Mouse (Mus musculus) stomach, embryonic 15.5 days (tissue): ENCODE results near the gene Snn. TPM values are rescaled to one million over a fixed set of nuclear protein-coding genes. Genes with fewer than 3 reads are reported as not detected.

ENCODE experiments used
- ATAC-seq: fragments of 200-750 bp; cut with Nextera tagmentation; 2 replicates; pipeline ENCODE4 v1.8.0; 2017; ENCODE audit warnings: low read depth, moderate number of reproducible peaks, moderate TSS enrichment; ENCODE audit not compliant: insufficient read depth, low FRiP score
- H3K27ac ChIP-seq: fragments of 300-500 bp; sonication (generic); 2 replicates; pipeline ENCODE4 v1.5.1; 2015; ENCODE audit warnings: mild to moderate bottlenecking, inconsistent platforms
- H3K27me3 ChIP-seq: fragments of 300-500 bp; sonication (generic); replicated peaks from 2 replicates; pipeline ENCODE4 v1.6.1; 2015; ENCODE audit warnings: inconsistent platforms
- H3K36me3 ChIP-seq: fragments of 300-500 bp; sonication (generic); 2 replicates; pipeline ENCODE4 v1.6.1; 2015; ENCODE audit warnings: inconsistent platforms
- H3K4me1 ChIP-seq: fragments of 300-500 bp; sonication (generic); 2 replicates; pipeline ENCODE4 v1.6.1; 2015; ENCODE audit warnings: inconsistent platforms
- H3K4me2 ChIP-seq: fragments of 300-500 bp; sonication (generic); 2 replicates; pipeline ENCODE4 v1.6.1; 2015; ENCODE audit warnings: mild to moderate bottlenecking, inconsistent platforms
- H3K4me3 ChIP-seq: fragments of 300-500 bp; sonication (generic); replicated peaks from 2 replicates; pipeline ENCODE4 v1.5.1; 2015; ENCODE audit warnings: inconsistent platforms
- H3K9ac ChIP-seq: fragments of 300-500 bp; sonication (generic); 2 replicates; pipeline ENCODE4 v1.6.1; 2015; ENCODE audit warnings: inconsistent platforms
- H3K9me3 ChIP-seq: fragments of 300-500 bp; sonication (generic); 2 replicates; pipeline ENCODE4 v1.6.1; 2016; ENCODE audit warnings: inconsistent platforms
- WGBS: fragments of 180-500 bp; shearing (Covaris S2); methylation state at CpG from one replicate; pipeline ENCODE4 v1.1.7; 2015; 5-methylcytosine and 5-hydroxymethylcytosine counted together
- polyA plus RNA-seq: library from polyadenylated mRNA; unstranded; fragments of >200 nt; fragmentation: Nextera tagmentation; extraction: Ambion mirVana; gene quantifications from 2 replicates; pipeline ENCODE4 v1.2.1, GENCODE M21; 2015

The Snn gene
- polyA plus RNA-seq, 1 experiment from 2014 or later = 28.8 TPM

GRCm38 (mm10) chr16:11024841-11025240 lies 35.9 kb upstream of the Snn start:
- Histone ChIP-seq H3K9me3 (no peaks in the 10 kb centered on the region), H3K4me3 (no peak overlapping the region), H3K36me3 (no peaks in the 10 kb centered on the region), H3K4me2 (no peak overlapping the region), H3K27me3 (no peaks in the 10 kb centered on the region), H3K4me1 (no peaks in the 10 kb centered on the region), H3K27ac (no peak overlapping the region), H3K9ac (no peak overlapping the region)
- ATAC-seq = no peak
- WGBS = 77% methylated on average over 3 of the region's 3 CpGs

- Histone ChIP-seq H3K9me3 (no peaks in the 10 kb centered on the region), H3K27me3 (no peaks in the 10 kb centered on the region), H3K27ac (no peak overlapping the region), H3K4me1 (no peaks in the 10 kb centered on the region), H3K36me3 (no peaks in the 10 kb centered on the region), H3K4me3 (no peak overlapping the region), H3K4me2 (no peak overlapping the region), H3K9ac (no peak overlapping the region)
- ATAC-seq = no peak
- 77% methylated on average over 7 of the region's 7 CpGs for WGBS
Observed at GRCm38 (mm10) chr16:11028206-11028605, 32.5 kb upstream of the Snn start.

GRCm38 (mm10) chr16:11030844-11031243 lies 29.9 kb upstream of the Snn start:
- Histone ChIP-seq H3K36me3 (no peaks in the 10 kb centered on the region), H3K4me1 (no peaks in the 10 kb centered on the region; the same call in 1 of the 2 replicates), H3K4me3 (no peak overlapping the region), H3K9ac (no peak overlapping the region), H3K27ac (no peak overlapping the region), H3K4me2 (no peak overlapping the region), H3K9me3 (no peaks in the 10 kb centered on the region), H3K27me3 (no peaks in the 10 kb centered on the region)
- 78% methylated on average over 4 of the region's 4 CpGs for WGBS
- ATAC-seq = no peak

DNA sequence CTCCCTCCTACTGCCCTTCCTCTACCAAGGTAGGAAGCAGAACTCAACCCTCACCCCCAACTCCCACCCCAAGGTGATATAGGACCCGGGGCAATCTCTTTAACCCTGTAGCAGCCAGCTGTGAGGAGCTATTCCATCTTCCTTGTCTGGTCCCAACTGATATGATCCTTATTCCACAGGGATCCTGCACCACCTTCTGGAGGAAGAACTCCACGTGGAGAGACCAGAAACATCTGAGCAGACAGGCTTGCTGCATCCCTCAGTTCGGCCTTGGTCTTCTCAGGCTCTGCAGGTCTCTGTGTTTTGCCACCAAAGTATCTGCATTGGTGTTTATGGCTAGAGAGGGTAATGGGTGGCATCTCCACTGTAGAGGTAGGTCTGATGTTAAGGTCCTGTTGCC lies 29.4 kb upstream of the Snn start:
- H3K4me3 ChIP-seq = no peak overlapping the region
- no peak overlapping the region for H3K9ac ChIP-seq
- no peaks in the 10 kb centered on the region for H3K36me3 ChIP-seq
- no peak overlapping the region for H3K4me2 ChIP-seq
- WGBS = 57% methylated on average over 3 of the region's 3 CpGs
- no peaks in the 10 kb centered on the region for H3K27me3 ChIP-seq
- H3K27ac ChIP-seq = no peak overlapping the region
- no peaks in the 10 kb centered on the region for H3K9me3 ChIP-seq
- no peak for ATAC-seq
- H3K4me1 ChIP-seq = no peaks in the 10 kb centered on the region; the same call in 1 of the 2 replicates

DNA sequence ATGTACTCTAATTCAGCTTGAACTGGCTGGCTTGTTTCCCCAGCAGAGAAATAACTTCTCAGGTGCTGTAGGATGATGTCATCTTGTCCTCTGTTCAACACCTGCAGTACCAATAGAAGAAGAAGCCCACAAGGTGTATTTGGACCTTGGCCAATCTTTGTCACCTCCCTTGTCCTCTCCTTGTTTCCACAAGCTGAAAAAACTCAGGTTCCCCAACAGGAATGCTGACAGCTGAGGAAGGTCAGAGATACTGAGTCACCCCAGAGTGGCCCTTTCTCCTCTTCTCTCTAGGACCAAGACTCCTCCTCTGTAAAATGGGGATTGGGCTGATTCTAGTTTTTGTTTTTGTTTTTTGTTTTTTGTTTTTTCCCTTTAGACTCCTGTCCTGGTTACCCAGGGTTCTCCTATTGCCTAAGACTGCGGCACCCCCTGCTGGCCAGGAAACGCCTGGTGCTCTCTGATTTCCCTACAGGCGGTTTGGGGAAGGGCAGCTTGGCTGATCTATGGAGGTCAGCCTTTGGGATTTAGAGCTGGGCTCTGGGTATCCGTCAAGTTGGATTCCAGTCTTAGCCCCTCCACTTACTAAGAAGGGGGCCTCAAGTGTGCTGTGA lies 26.4 kb upstream of the Snn start:
- Histone ChIP-seq H3K9ac (no peak overlapping the region), H3K27me3 (no peaks in the 10 kb centered on the region), H3K4me2 (no peak overlapping the region; the same call in 1 of the 2 replicates), H3K9me3 (no peaks in the 10 kb centered on the region), H3K4me3 (no peak overlapping the region), H3K27ac (no peak overlapping the region), H3K4me1 (no peaks in the 10 kb centered on the region; the same call in 1 of the 2 replicates), H3K36me3 (no peaks in the 10 kb centered on the region)
- 2% methylated on average over 4 of the region's 4 CpGs for WGBS
- ATAC-seq = peak; percentile 72; the same call in 1 of the 2 replicates

GRCm38 (mm10) chr16:11035273-11035672 lies 25.5 kb upstream of the Snn start:
- H3K4me2 ChIP-seq = no peak overlapping the region
- no peak overlapping the region for H3K4me3 ChIP-seq
- H3K4me1 ChIP-seq = no peaks in the 10 kb centered on the region; the same call in 1 of the 2 replicates
- H3K9ac ChIP-seq = no peak overlapping the region
- 82% methylated on average over 9 of the region's 9 CpGs for WGBS
- no peak for ATAC-seq
- no peaks in the 10 kb centered on the region for H3K36me3 ChIP-seq
- H3K27me3 ChIP-seq = no peaks in the 10 kb centered on the region
- H3K9me3 ChIP-seq = no peaks in the 10 kb centered on the region
- no peak overlapping the region for H3K27ac ChIP-seq

DNA sequence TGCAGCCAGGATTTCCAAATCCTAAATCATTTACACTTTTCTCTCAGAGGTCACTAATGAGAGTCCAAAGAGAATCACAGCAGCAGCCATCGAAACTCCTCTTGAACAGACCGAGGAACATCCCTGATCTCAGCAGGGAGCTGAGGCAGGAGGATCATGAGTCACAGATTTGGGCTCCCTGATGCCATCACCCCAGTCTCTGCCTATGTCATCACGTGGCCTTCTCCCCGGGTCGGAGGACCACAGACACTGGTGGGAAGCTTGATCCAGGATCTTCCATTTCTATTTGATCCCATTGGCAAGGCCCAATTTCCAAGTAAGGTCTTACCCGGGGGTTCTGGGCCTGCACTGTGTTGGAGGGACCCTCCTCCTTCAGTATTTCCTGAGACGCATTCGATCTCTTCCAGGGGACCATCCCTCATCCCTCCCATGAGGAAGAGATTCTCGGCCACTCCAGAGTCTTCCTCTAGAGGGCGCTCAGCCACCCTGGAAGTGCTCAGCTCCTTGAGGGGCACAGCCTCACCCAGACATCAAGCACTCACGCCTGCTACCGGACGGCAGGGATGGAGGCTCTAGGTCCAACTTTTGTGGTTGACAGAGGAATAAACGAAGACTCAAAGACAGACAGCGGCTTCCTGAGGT lies 24.8 kb upstream of the Snn start:
- WGBS = 26% methylated on average over 15 of the region's 15 CpGs
- H3K36me3 ChIP-seq = no peaks in the 10 kb centered on the region
- no peak overlapping the region for H3K27ac ChIP-seq
- no peak overlapping the region for H3K4me3 ChIP-seq
- H3K9me3 ChIP-seq = no peaks in the 10 kb centered on the region
- no peaks in the 10 kb centered on the region for H3K27me3 ChIP-seq
- no peak overlapping the region for H3K9ac ChIP-seq
- H3K4me1 ChIP-seq = no peaks in the 10 kb centered on the region; the same call in 1 of the 2 replicates
- H3K4me2 ChIP-seq = peak overlapping the region; percentile 10; the same call in 1 of the 2 replicates
- no peak; the same call in 1 of the 2 replicates for ATAC-seq

GRCm38 (mm10) chr16:11040603-11041002 lies 20.1 kb upstream of the Snn start:
- Histone ChIP-seq H3K9ac (no peak overlapping the region), H3K4me2 (no peak overlapping the region), H3K27ac (no peak overlapping the region), H3K4me1 (no peaks in the 10 kb centered on the region; the same call in 1 of the 2 replicates), H3K36me3 (no peaks in the 10 kb centered on the region), H3K4me3 (no peak overlapping the region), H3K9me3 (no peaks in the 10 kb centered on the region), H3K27me3 (no peaks in the 10 kb centered on the region)
- no peak for ATAC-seq
- WGBS = 69% methylated on average over 2 of the region's 2 CpGs

DNA sequence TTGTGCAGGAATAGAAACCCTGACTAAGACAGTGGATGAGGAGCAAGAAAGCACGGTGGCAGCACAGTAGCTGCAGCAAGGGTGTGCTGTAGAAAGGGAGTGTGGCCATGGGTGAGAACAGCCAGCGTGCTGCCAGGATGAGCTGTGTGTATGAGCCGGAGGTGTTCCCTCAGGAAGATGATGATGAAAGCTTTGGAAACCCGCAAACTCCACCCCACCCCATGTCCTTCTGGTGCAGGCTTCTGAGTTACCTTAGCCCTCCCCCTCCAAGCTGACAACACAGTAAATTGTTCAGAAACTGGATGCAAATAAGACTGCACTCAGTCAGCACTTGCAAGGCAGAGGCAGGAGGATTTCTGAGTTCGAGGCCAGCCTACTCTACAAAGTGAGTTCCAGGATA lies 17.5 kb upstream of the Snn start:
- H3K27ac ChIP-seq = no peak overlapping the region
- ATAC-seq = no peak
- 75% methylated on average over 5 of the region's 5 CpGs for WGBS
- no peaks in the 10 kb centered on the region for H3K9me3 ChIP-seq
- H3K4me3 ChIP-seq = no peak overlapping the region
- H3K4me1 ChIP-seq = no peaks in the 10 kb centered on the region
- no peak overlapping the region for H3K4me2 ChIP-seq
- no peak overlapping the region for H3K9ac ChIP-seq
- no peaks in the 10 kb centered on the region for H3K36me3 ChIP-seq
- H3K27me3 ChIP-seq = no peaks in the 10 kb centered on the region

DNA sequence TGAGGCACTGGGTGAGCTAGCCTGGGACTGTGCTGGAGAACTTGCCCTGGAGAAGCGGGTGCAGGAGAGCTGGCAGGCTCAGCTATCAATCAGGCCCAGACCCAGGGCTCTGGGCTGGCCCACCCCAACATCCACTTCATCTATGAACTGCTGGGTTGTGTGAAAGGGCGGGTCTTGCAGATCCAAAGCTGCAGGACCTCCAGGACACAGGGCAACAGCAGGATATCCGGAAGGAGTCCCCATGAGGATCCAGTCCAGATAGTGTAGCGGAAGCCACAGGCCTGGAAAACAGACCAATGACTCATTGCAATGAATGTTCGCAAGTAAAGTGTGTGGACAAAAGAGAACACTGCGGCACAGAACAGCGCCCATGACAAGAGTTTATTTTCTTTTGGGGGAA lies 14.3 kb upstream of the Snn start:
- no peaks in the 10 kb centered on the region for H3K36me3 ChIP-seq
- WGBS = 84% methylated on average over 7 of the region's 7 CpGs
- H3K9ac ChIP-seq = no peak overlapping the region
- H3K4me3 ChIP-seq = no peak overlapping the region
- ATAC-seq = 0 out of 2 replicates have a peak, but pooled peaks have one; percentile 31
- H3K27ac ChIP-seq = no peak overlapping the region
- no peaks in the 10 kb centered on the region for H3K4me1 ChIP-seq
- no peaks in the 10 kb centered on the region for H3K27me3 ChIP-seq
- no peak overlapping the region for H3K4me2 ChIP-seq
- no peaks in the 10 kb centered on the region for H3K9me3 ChIP-seq

- H3K27ac ChIP-seq = no peak overlapping the region
- H3K9me3 ChIP-seq = no peaks in the 10 kb centered on the region
- H3K4me1 ChIP-seq = no peaks in the 10 kb centered on the region
- H3K36me3 ChIP-seq = no peaks in the 10 kb centered on the region
- no peak overlapping the region for H3K9ac ChIP-seq
- H3K4me3 ChIP-seq = no peak overlapping the region
- H3K27me3 ChIP-seq = no peaks in the 10 kb centered on the region
- 68% methylated on average over 7 of the region's 7 CpGs for WGBS
- ATAC-seq = no peak
- H3K4me2 ChIP-seq = no peak overlapping the region
Observed at GRCm38 (mm10) chr16:11047130-11047529, 13.6 kb upstream of the Snn start.

- Histone ChIP-seq H3K27ac (no peak overlapping the region), H3K4me3 (no peak overlapping the region), H3K9ac (no peak overlapping the region), H3K9me3 (no peaks in the 10 kb centered on the region), H3K4me1 (no peaks in the 10 kb centered on the region), H3K27me3 (no peaks in the 10 kb centered on the region), H3K36me3 (no peaks in the 10 kb centered on the region), H3K4me2 (no peak overlapping the region)
- no peak for ATAC-seq
- WGBS = 82% methylated on average over 2 of the region's 2 CpGs
Observed at GRCm38 (mm10) chr16:11050226-11050625, 10.5 kb upstream of the Snn start.
